Mouse (Mus musculus) cerebellum, adult 18-20 months (tissue): ENCODE data around the gene Olfr807.

Source experiments
- DNase-seq, 2 experiments: peaks; one replicate each; pipeline ENCODE4 v3.0.0; 2021

Olfr807 gene

GRCm38 (mm10) chr10:129757693-129758092, at the start of gene Olfr807:
Olfr807 (minus strand) TSS chr10:129757793.
- DNase-seq = no peak

DNA sequence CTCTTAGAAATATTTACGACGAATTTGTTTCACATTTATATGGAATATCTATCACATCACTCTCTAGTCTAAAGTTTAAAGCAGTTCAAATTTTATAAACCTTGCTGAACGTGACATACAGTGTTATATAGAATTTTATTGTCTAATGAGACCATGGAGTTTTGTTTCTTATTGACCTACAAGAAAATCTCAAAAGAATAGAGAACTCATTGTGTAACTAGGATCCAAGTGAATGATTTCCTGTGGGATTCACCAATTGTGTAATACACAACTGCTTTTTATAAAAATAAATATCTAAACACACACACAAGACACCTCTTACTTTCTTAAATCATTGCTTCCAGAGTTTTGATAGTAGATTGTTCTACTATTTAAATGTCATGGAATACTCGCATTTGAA, 46.7 kb upstream of the Olfr807 start, which contains the start of gene Olfr811:
Gene Olfr811, minus strand, starts transcription at position 101 of the 400 bp plus-strand sequence.
- no peak for DNase-seq

DNA sequence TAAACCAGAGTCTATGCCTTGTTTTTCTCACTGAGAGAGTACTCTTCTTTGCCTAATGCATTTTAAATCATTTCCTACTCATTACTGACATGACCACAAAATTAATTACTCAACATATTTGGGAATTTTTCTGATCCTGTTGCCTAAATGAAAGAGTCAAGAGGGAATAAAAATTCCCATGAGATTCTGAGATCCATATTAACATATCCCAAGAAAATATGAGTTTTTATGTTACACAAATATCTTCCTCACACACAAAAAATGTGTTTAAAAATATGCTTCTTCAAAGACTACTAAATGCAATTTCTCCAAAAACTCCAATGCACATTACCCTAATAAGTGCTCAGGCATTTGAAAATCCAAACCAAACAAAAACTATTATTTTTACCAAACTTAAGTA, 37.2 kb upstream of the Olfr807 start, which contains the start of gene Olfr810:
Gene Olfr810, minus strand, starts transcription at position 101 of the 400 bp plus-strand sequence.
- no peak for DNase-seq

DNA sequence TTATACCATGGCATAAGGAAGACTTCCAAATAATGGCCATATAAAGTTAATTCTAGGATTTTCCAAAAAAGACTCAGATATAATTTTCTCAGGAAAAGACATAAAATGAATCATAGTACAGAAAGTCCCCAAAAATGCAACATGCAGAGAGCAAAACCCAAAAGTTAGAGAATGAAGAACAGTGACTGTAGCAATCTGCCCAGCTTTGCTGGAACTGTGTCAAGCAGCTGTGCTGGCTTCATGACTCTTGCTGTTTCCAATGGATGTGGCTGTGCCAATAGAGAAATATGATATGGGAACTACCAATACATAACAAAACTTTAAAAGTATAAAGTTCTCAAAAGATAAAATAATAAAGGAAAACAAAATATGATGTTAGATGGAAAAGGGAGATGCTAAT, 20.5 kb upstream of the Olfr807 start:
- DNase-seq = no peak

- DNase-seq = no peak
Observed at GRCm38 (mm10) chr10:129774338-129774737, 16.7 kb upstream of the Olfr807 start, which contains the start of gene Olfr809. Olfr809 (plus strand) TSS chr10:129774638.

DNA sequence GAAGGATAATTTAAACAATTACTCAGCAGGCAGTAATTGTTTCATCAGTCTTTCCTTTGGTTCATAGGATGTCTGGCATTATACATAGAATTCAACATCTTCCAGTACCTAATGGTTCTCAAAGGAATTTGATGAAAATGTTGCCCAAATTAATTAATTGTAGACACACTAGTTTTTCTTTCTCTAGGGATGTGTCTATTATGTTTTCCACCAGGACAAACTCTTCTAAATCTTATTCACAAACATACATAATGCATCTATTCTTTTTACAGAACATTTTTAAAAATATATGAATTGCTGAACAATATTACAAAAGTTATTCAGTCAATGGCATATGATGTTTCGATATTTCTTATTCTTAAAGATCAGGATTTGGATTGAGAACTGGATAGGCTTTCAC, 7.6 kb upstream of the Olfr807 start, which contains the start of gene Olfr808:
Gene Olfr808, plus strand, starts transcription at position 301 of the 400 bp plus-strand sequence.
- no peak for DNase-seq

DNA sequence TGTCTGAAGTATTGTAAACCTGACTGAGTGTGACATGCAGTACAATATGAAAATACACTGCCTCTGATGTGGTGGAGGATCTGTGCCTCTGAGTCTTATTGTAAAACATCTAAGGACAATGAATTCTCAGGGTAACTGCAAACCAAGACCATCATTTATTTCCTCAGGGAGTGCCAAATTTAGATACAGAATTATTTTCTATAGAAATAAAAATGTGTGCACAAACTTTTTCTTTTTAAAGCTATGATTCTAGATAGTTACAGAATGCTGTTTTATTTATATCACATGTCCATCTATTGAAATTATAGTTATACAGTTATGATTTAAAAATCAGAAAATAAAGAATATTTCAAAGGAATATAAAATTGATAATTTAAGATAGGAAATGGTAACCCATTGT, 15.8 kb downstream of the Olfr807 start, which contains the start of gene Olfr806:
Gene Olfr806, minus strand, starts transcription at position 101 of the 400 bp plus-strand sequence.
- DNase-seq = no peak

DNA sequence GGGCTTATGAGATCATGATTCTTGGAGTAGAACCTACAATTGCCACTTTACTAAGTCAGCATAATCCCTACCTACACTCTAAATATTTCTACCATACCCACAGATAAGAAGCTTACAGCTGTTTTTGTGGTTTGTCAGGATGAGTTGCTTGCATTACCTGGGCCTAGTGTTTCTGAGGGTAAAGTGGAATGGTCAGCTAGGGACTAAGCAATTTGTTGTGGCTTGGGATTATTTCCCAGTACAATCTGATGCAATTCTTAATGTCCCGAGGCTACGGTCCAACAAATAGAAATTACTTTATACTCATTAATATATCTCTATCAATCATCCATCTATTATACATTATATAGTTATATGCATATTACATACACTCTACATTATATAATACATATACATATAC, 28.3 kb downstream of the Olfr807 start, which contains the start of gene Olfr805:
Gene Olfr805, minus strand, starts transcription at position 101 of the 400 bp plus-strand sequence.
- no peak for DNase-seq
